Mouse (Mus musculus): ENCODE data around the gene Sowaha.

GRCm38 (mm10) chr11:53518759-53519158, 38.7 kb upstream of the Sowaha start:
- TF ChIP-seq ZNF384 (IDR thresholded peaks at IDR 0.05; ENCODE audit: low read depth, low read length) (no peak), MAFK (IDR thresholded peaks at IDR 0.05; ENCODE audit: insufficient read depth, low read depth, low read length) (no peak), CHD2 (IDR thresholded peaks at IDR 0.05; ENCODE audit: low read depth, low read length) (no peak)

Data from ES-E14 (cell line).